Mouse (Mus musculus) G1E (cell line): ENCODE data around the gene Wnk4.

ENCODE experiments used
- CTCF ChIP-seq: IDR thresholded peaks from 2 replicates; pipeline ENCODE4 v1.5.1; 2012; ENCODE audit warnings: low read depth, low read length, inconsistent platforms, mixed read lengths
- GATA1 ChIP-seq: IDR thresholded peaks from 2 replicates; pipeline ENCODE4 v1.6.1; 2012; ENCODE audit warnings: borderline replicate concordance, low read length, inconsistent platforms, mixed read lengths
- GATA2 ChIP-seq: IDR thresholded peaks from 2 replicates; pipeline ENCODE4 v1.6.1; 2012; ENCODE audit warnings: low read depth, low read length, inconsistent platforms, borderline replicate concordance
- POLR2AphosphoS5 ChIP-seq: IDR thresholded peaks from 2 replicates; pipeline ENCODE4 v1.6.1; 2012; ENCODE audit warnings: low read depth, low read length, inconsistent platforms; ENCODE audit not compliant: insufficient replicate concordance
- TAL1 ChIP-seq: conservative IDR thresholded peaks from 2 replicates; pipeline ENCODE4 v1.6.1; 2012; ENCODE audit warnings: low read depth, low read length, inconsistent platforms, mixed read lengths

- TF ChIP-seq CTCF (no peak), GATA1 (no peak), TAL1 (no peak), POLR2AphosphoS5 (no peak), GATA2 (no peak)
Measured at GRCm38 (mm10) chr11:101229361-101229900, 30.9 kb upstream of the Wnk4 start.
